Mouse (Mus musculus): ENCODE results near the gene Ltbp1. TPM values are rescaled to one million over a fixed set of nuclear protein-coding genes. Genes with fewer than 3 reads are reported as not detected.

Ltbp1 gene
- polyA plus RNA-seq, 1 experiment from 2014 or later, result 30.2 TPM

- H3K9me3 ChIP-seq (replicated peaks; ENCODE audit: low read length), result no peaks in the 10 kb centered on the region
- no peak for TF ChIP-seq CTCF (IDR thresholded peaks at IDR 0.05; ENCODE audit: low read depth)
- H3K4me1 ChIP-seq (replicated peaks; ENCODE audit: insufficient read depth, low read length), result no peaks in the 10 kb centered on the region; the same call in 1 of the 2 replicates
- no peak overlapping the region for H3K9ac ChIP-seq (ENCODE audit: low read depth, low read length)
- no peaks in the 10 kb centered on the region for H3K36me3 ChIP-seq (ENCODE audit: insufficient read depth, low read length)
- DNase-seq (ENCODE audit: low spot score) (no peak), ATAC-seq (replicated peaks; ENCODE audit: low FRiP score, low read depth) (no peak)
- H3K27me3 ChIP-seq (ENCODE audit: insufficient read depth, low read length), result no peaks in the 10 kb centered on the region
- 89% methylated on average over 8 of the region's 8 CpGs for WGBS
- H3K27ac ChIP-seq, result no peak overlapping the region
- no peak overlapping the region for H3K4me3 ChIP-seq (replicated peaks; ENCODE audit: low read depth, low read length)
- H3K4me2 ChIP-seq (ENCODE audit: low read length), result no peak overlapping the region
Measured at GRCm38 (mm10) chr17:75186732-75187509, 181.6 kb downstream of the Ltbp1 start.

- no peak for TF ChIP-seq CTCF (IDR thresholded peaks at IDR 0.05; ENCODE audit: low read depth)
- Histone ChIP-seq H3K4me3 (replicated peaks; ENCODE audit: low read depth, low read length) (no peak overlapping the region), H3K27me3 (ENCODE audit: insufficient read depth, low read length) (no peaks in the 10 kb centered on the region), H3K36me3 (ENCODE audit: insufficient read depth, low read length) (no peaks in the 10 kb centered on the region), H3K9me3 (replicated peaks; ENCODE audit: low read length) (no peaks in the 10 kb centered on the region), H3K9ac (ENCODE audit: low read depth, low read length) (no peak overlapping the region), H3K4me1 (replicated peaks; ENCODE audit: insufficient read depth, low read length) (no peaks in the 10 kb centered on the region), H3K4me2 (ENCODE audit: low read length) (no peak overlapping the region), H3K27ac (no peak overlapping the region)
- 90% methylated on average over 2 of the region's 2 CpGs for WGBS
- no peak for ATAC-seq (replicated peaks; ENCODE audit: low FRiP score, low read depth)
- DNase-seq (ENCODE audit: low spot score), result no peak
Measured at GRCm38 (mm10) chr17:75196952-75197351, 191.6 kb downstream of the Ltbp1 start.

- TF ChIP-seq CTCF (IDR thresholded peaks at IDR 0.05; ENCODE audit: low read depth), result no peak
- no peak overlapping the region for H3K27ac ChIP-seq
- H3K4me2 ChIP-seq (ENCODE audit: low read length), result no peak overlapping the region
- H3K9me3 ChIP-seq (replicated peaks; ENCODE audit: low read length), result no peaks in the 10 kb centered on the region
- no peaks in the 10 kb centered on the region for H3K27me3 ChIP-seq (ENCODE audit: insufficient read depth, low read length)
- H3K9ac ChIP-seq (ENCODE audit: low read depth, low read length), result no peak overlapping the region
- no peaks in the 10 kb centered on the region for H3K36me3 ChIP-seq (ENCODE audit: insufficient read depth, low read length)
- no peaks in the 10 kb centered on the region for H3K4me1 ChIP-seq (replicated peaks; ENCODE audit: insufficient read depth, low read length)
- no peak for DNase-seq (ENCODE audit: low spot score)
- WGBS, result 97% methylated on average over 2 of the region's 2 CpGs
- H3K4me3 ChIP-seq (replicated peaks; ENCODE audit: low read depth, low read length), result no peak overlapping the region
- ATAC-seq (replicated peaks; ENCODE audit: low FRiP score, low read depth), result no peak
Measured at GRCm38 (mm10) chr17:75198767-75199166, 193.4 kb downstream of the Ltbp1 start.

- WGBS, result 74% methylated on average over 9 of the region's 9 CpGs
Measured at GRCm38 (mm10) chr17:75199694-75200093, 194.3 kb downstream of the Ltbp1 start.

GRCm38 (mm10) chr17:75202314-75202713, 196.9 kb downstream of the Ltbp1 start:
- 92% methylated on average over 3 of the region's 3 CpGs for WGBS
- H3K36me3 ChIP-seq (ENCODE audit: insufficient read depth, low read length), result no peaks in the 10 kb centered on the region
- DNase-seq (ENCODE audit: low spot score), result no peak

More at GRCm38 (mm10) chr17:75199694-75200093, 194.3 kb downstream of the Ltbp1 start:
- no peaks in the 10 kb centered on the region for H3K4me1 ChIP-seq (replicated peaks; ENCODE audit: insufficient read depth, low read length)
- ATAC-seq (replicated peaks; ENCODE audit: low FRiP score, low read depth), result no peak
- no peaks in the 10 kb centered on the region for H3K9me3 ChIP-seq (replicated peaks; ENCODE audit: low read length)
- no peaks in the 10 kb centered on the region for H3K36me3 ChIP-seq (ENCODE audit: insufficient read depth, low read length)
- no peak overlapping the region for H3K9ac ChIP-seq (ENCODE audit: low read depth, low read length)
- no peak overlapping the region for H3K4me3 ChIP-seq (replicated peaks; ENCODE audit: low read depth, low read length)
- H3K27ac ChIP-seq, result no peak overlapping the region
- no peaks in the 10 kb centered on the region for H3K27me3 ChIP-seq (ENCODE audit: insufficient read depth, low read length)
- no peak for TF ChIP-seq CTCF (IDR thresholded peaks at IDR 0.05; ENCODE audit: low read depth)
- H3K4me2 ChIP-seq (ENCODE audit: low read length), result no peak overlapping the region
- DNase-seq (ENCODE audit: low spot score), result no peak

GRCm38 (mm10) chr17:75204065-75204464, 198.7 kb downstream of the Ltbp1 start:
- TF ChIP-seq CTCF (IDR thresholded peaks at IDR 0.05; ENCODE audit: low read depth), result no peak
- H3K36me3 ChIP-seq (ENCODE audit: insufficient read depth, low read length), result no peaks in the 10 kb centered on the region
- DNase-seq (ENCODE audit: low spot score) (no peak), ATAC-seq (replicated peaks; ENCODE audit: low FRiP score, low read depth) (no peak)
- no peaks in the 10 kb centered on the region for H3K27me3 ChIP-seq (ENCODE audit: insufficient read depth, low read length)
- no peak overlapping the region for H3K27ac ChIP-seq
- WGBS, result 80% methylated on average over 1 of the region's 1 CpGs
- H3K9ac ChIP-seq (ENCODE audit: low read depth, low read length), result no peak overlapping the region
- H3K9me3 ChIP-seq (replicated peaks; ENCODE audit: low read length), result no peaks in the 10 kb centered on the region
- no peak overlapping the region for H3K4me2 ChIP-seq (ENCODE audit: low read length)
- H3K4me1 ChIP-seq (replicated peaks; ENCODE audit: insufficient read depth, low read length), result no peaks in the 10 kb centered on the region
- H3K4me3 ChIP-seq (replicated peaks; ENCODE audit: low read depth, low read length), result no peak overlapping the region

More at GRCm38 (mm10) chr17:75202314-75202713, 196.9 kb downstream of the Ltbp1 start:
- H3K4me3 ChIP-seq (replicated peaks; ENCODE audit: low read depth, low read length), result no peak overlapping the region
- H3K9me3 ChIP-seq (replicated peaks; ENCODE audit: low read length), result no peaks in the 10 kb centered on the region
- no peak overlapping the region for H3K4me2 ChIP-seq (ENCODE audit: low read length)
- ATAC-seq (replicated peaks; ENCODE audit: low FRiP score, low read depth), result no peak
- H3K27ac ChIP-seq, result no peak overlapping the region
- no peak for TF ChIP-seq CTCF (IDR thresholded peaks at IDR 0.05; ENCODE audit: low read depth)
- H3K9ac ChIP-seq (ENCODE audit: low read depth, low read length), result no peak overlapping the region
- H3K4me1 ChIP-seq (replicated peaks; ENCODE audit: insufficient read depth, low read length), result no peaks in the 10 kb centered on the region
- H3K27me3 ChIP-seq (ENCODE audit: insufficient read depth, low read length), result no peaks in the 10 kb centered on the region
